In genomic region chr10:43743188-43744120, GRCm38 (mm10) we compare ENCODE assay signal across 15 mouse cellular contexts.
DNase-seq lines count a peak whose midpoint lies in the region; ATAC-seq and TF ChIP-seq lines count a peak whose summit lies in the region.
"Had no signal": no experiment of that assay in that cellular context is flagged by ENCODE, and none has a peak within 500 bp of the region (broad histone marks: within the 10 kb centered on the region; RNA-seq: fewer than 3 reads in every experiment).

No protein-coding gene starts in this region.

- peak overlapping the region; percentile 86 for H3K27ac ChIP-seq in hindbrain, embryonic 10.5 days
- H3K27ac ChIP-seq in hindbrain, embryonic 13.5 days, result no peak overlapping the region
- H3K27ac ChIP-seq in midbrain, embryonic 11.5 days (ENCODE audit: low read depth, low read length), result no peak overlapping the region
- no peak overlapping the region for H3K27ac ChIP-seq in midbrain, postnatal 0 days (ENCODE audit: low read depth, low read length)
- H3K27ac ChIP-seq in embryonic facial prominence, embryonic 12.5 days, result peak overlapping the region; percentile 69
- peak overlapping the region; percentile 90 for H3K27ac ChIP-seq in liver, postnatal 0 days (ENCODE audit: low read depth)
- H3K27ac ChIP-seq: heart, adult 2 months; stomach, embryonic 15.5 days had no signal

- no peaks in the 10 kb centered on the region for H3K9me3 ChIP-seq in hindbrain, embryonic 10.5 days
- no peaks in the 10 kb centered on the region for H3K9me3 ChIP-seq in hindbrain, embryonic 13.5 days
- H3K9me3 ChIP-seq in midbrain, embryonic 11.5 days (ENCODE audit: control insufficient read depth, low read length), result no peaks in the 10 kb centered on the region
- H3K9me3 ChIP-seq in midbrain, postnatal 0 days (ENCODE audit: low read length), result no peaks in the 10 kb centered on the region
- H3K9me3 ChIP-seq in embryonic facial prominence, embryonic 12.5 days, result no peaks in the 10 kb centered on the region
- no peaks in the 10 kb centered on the region for H3K9me3 ChIP-seq in liver, postnatal 0 days (ENCODE audit: low read length)
- H3K9me3 ChIP-seq: stomach, embryonic 15.5 days had no signal

- H3K4me2 ChIP-seq in hindbrain, embryonic 13.5 days, result no peak overlapping the region
- H3K4me2 ChIP-seq in midbrain, embryonic 11.5 days, result no peak overlapping the region
- no peak overlapping the region for H3K4me2 ChIP-seq in midbrain, postnatal 0 days (ENCODE audit: low read depth, low read length, poor library complexity, severe bottlenecking)
- H3K4me2 ChIP-seq in embryonic facial prominence, embryonic 12.5 days (replicated peaks), result peak overlapping the region; percentile 42
- peak overlapping the region; percentile 69 for H3K4me2 ChIP-seq in liver, postnatal 0 days (ENCODE audit: low read depth, low read length)

- no peaks in the 10 kb centered on the region for H3K27me3 ChIP-seq in hindbrain, embryonic 10.5 days (ENCODE audit: insufficient read depth, poor library complexity, severe bottlenecking)
- no peaks in the 10 kb centered on the region for H3K27me3 ChIP-seq in hindbrain, embryonic 13.5 days
- H3K27me3 ChIP-seq in midbrain, embryonic 11.5 days (ENCODE audit: control insufficient read depth, insufficient read depth, low read length), result no peaks in the 10 kb centered on the region
- no peaks in the 10 kb centered on the region for H3K27me3 ChIP-seq in midbrain, postnatal 0 days (ENCODE audit: insufficient read depth, low read length)
- no peaks in the 10 kb centered on the region for H3K27me3 ChIP-seq in embryonic facial prominence, embryonic 12.5 days
- H3K27me3 ChIP-seq in liver, postnatal 0 days (ENCODE audit: insufficient read depth, low read length), result no peaks in the 10 kb centered on the region
- H3K27me3 ChIP-seq: stomach, embryonic 15.5 days had no signal

- no peaks in the 10 kb centered on the region for H3K36me3 ChIP-seq in hindbrain, embryonic 10.5 days
- no peaks in the 10 kb centered on the region for H3K36me3 ChIP-seq in hindbrain, embryonic 13.5 days
- no peaks in the 10 kb centered on the region for H3K36me3 ChIP-seq in midbrain, embryonic 11.5 days (ENCODE audit: control insufficient read depth, insufficient read depth, low read length)
- no peaks in the 10 kb centered on the region for H3K36me3 ChIP-seq in midbrain, postnatal 0 days (ENCODE audit: insufficient read depth, low read length)
- H3K36me3 ChIP-seq in embryonic facial prominence, embryonic 12.5 days, result no peaks in the 10 kb centered on the region
- no peaks in the 10 kb centered on the region for H3K36me3 ChIP-seq in liver, postnatal 0 days (replicated peaks; ENCODE audit: insufficient read depth, low read length)
- H3K36me3 ChIP-seq: stomach, embryonic 15.5 days had no signal

- 95% methylated on average over 7 of the region's 7 CpGs for WGBS in hindbrain, embryonic 10.5 days
- 99% methylated on average over 7 of the region's 7 CpGs for WGBS in hindbrain, embryonic 13.5 days
- 94% methylated on average over 7 of the region's 7 CpGs for WGBS in midbrain, embryonic 11.5 days
- 94% methylated on average over 7 of the region's 7 CpGs for WGBS in midbrain, postnatal 0 days
- WGBS in embryonic facial prominence, embryonic 12.5 days, result 95% methylated on average over 7 of the region's 7 CpGs
- WGBS in liver, postnatal 0 days (ENCODE audit: insufficient replicate concordance), result 90% methylated on average over 7 of the region's 7 CpGs

- DNase-seq in hindbrain, embryonic 10.5 days (ENCODE audit: low spot score), result no peak
- DNase-seq in midbrain, embryonic 11.5 days (ENCODE audit: low spot score, missing footprints), result peak; percentile 83
- DNase-seq in midbrain, postnatal 0 days (ENCODE audit: low spot score), result no peak
- DNase-seq in liver, postnatal 0 days, result no peak
- no peak for DNase-seq in urinary bladder, postnatal 4 days (ENCODE audit: low spot score in 2 of 2)
- DNase-seq: cerebellum, adult 8-10 months; heart, adult 2 months; kidney, adult 9 months; kidney, postnatal 36 days; lung, postnatal 10 days; thymus, adult 2 months had no signal

- TF ChIP-seq EP300 in liver, postnatal 0 days (IDR thresholded peaks at IDR 0.05; ENCODE audit: low read depth), result no peak

- H3K9ac ChIP-seq in hindbrain, embryonic 13.5 days, result no peak overlapping the region
- H3K9ac ChIP-seq in midbrain, embryonic 11.5 days (ENCODE audit: low read length), result no peak overlapping the region
- H3K9ac ChIP-seq in midbrain, postnatal 0 days (replicated peaks; ENCODE audit: low read length, poor library complexity, severe bottlenecking), result no peak overlapping the region
- H3K9ac ChIP-seq in embryonic facial prominence, embryonic 12.5 days, result no peak overlapping the region
- no peak overlapping the region for H3K9ac ChIP-seq in liver, postnatal 0 days (replicated peaks)
- H3K9ac ChIP-seq: stomach, embryonic 15.5 days had no signal

- H3K4me1 ChIP-seq in hindbrain, embryonic 10.5 days (replicated peaks), result peaks cover 39% of the 10 kb centered on the region
- peaks cover 33% of the 10 kb centered on the region for H3K4me1 ChIP-seq in hindbrain, embryonic 13.5 days (replicated peaks)
- peaks cover 19% of the 10 kb centered on the region for H3K4me1 ChIP-seq in midbrain, embryonic 11.5 days (ENCODE audit: control insufficient read depth, insufficient read depth, low read length)
- H3K4me1 ChIP-seq in midbrain, postnatal 0 days (ENCODE audit: insufficient read depth, low read length), result no peaks in the 10 kb centered on the region
- H3K4me1 ChIP-seq in embryonic facial prominence, embryonic 12.5 days, result peaks cover 33% of the 10 kb centered on the region
- peaks cover 27% of the 10 kb centered on the region for H3K4me1 ChIP-seq in liver, postnatal 0 days (ENCODE audit: insufficient read depth)

- no peak; the same call in 1 of the 2 replicates for TF ChIP-seq CTCF in midbrain, postnatal 0 days (IDR thresholded peaks at IDR 0.05)
- no peak for TF ChIP-seq CTCF in liver, postnatal 0 days (IDR thresholded peaks at IDR 0.05; ENCODE audit: low read depth)

- no peak overlapping the region for H3K4me3 ChIP-seq in hindbrain, embryonic 10.5 days
- H3K4me3 ChIP-seq in hindbrain, embryonic 13.5 days, result no peak overlapping the region
- no peak overlapping the region for H3K4me3 ChIP-seq in midbrain, embryonic 11.5 days (ENCODE audit: low read depth, low read length)
- no peak overlapping the region for H3K4me3 ChIP-seq in midbrain, postnatal 0 days (ENCODE audit: low read depth, low read length)
- no peak overlapping the region for H3K4me3 ChIP-seq in embryonic facial prominence, embryonic 12.5 days
- peak overlapping the region; percentile 40; the same call in 1 of the 2 replicates for H3K4me3 ChIP-seq in liver, postnatal 0 days (ENCODE audit: low read depth, low read length)
- H3K4me3 ChIP-seq: heart, adult 2 months; myocyte; stomach, embryonic 15.5 days had no signal

- no peak for ATAC-seq in hindbrain, embryonic 13.5 days (ENCODE audit: low FRiP score)
- no peak for ATAC-seq in midbrain, embryonic 11.5 days (ENCODE audit: low FRiP score)
- ATAC-seq in midbrain, postnatal 0 days (ENCODE audit: low FRiP score), result no peak
- no peak for ATAC-seq in embryonic facial prominence, embryonic 12.5 days (ENCODE audit: insufficient number of reproducible peaks, insufficient read depth, low FRiP score, low TSS enrichment)
- no peak for ATAC-seq in liver, postnatal 0 days

Comparison
In these comparisons a context has a peak if more than half of its experiments do, and no peak if none do; other contexts are left out.
1. H3K27ac ChIP-seq: peak in hindbrain, embryonic 10.5 days (single experiment), embryonic facial prominence, embryonic 12.5 days (single experiment) and liver, postnatal 0 days (single experiment); none in hindbrain, embryonic 13.5 days (single experiment), midbrain, embryonic 11.5 days (single experiment) and midbrain, postnatal 0 days (single experiment).
2. H3K4me2 ChIP-seq: peak in embryonic facial prominence, embryonic 12.5 days (single experiment) and liver, postnatal 0 days (single experiment); none in hindbrain, embryonic 13.5 days (single experiment), midbrain, embryonic 11.5 days (single experiment) and midbrain, postnatal 0 days (single experiment).